Mouse (Mus musculus) R1 (cell line): ENCODE measurements around the gene Osbpl7.
A peak's percentile ranks its signal among the peaks of the same experiment; 100 is the strongest.

Experiments
- DNase-seq: peaks from one replicate; pipeline ENCODE4 v3.0.0-alpha.2; 2018; ENCODE audit warnings: low read depth, low spot score

The Osbpl7 gene

GRCm38 (mm10) chr11:97083401-97084140, 33.1 kb downstream of the Osbpl7 start:
- DNase-seq: no peak

- DNase-seq: peak; percentile 78
These were observed 34.5 kb downstream of the Osbpl7 start for GRCm38 (mm10) chr11:97084821-97085505.

GRCm38 (mm10) chr11:97086365-97086764, 35.9 kb downstream of the Osbpl7 start:
- DNase-seq: peak; percentile 32

- DNase-seq: no peak
These were observed 44.2 kb downstream of the Osbpl7 start for GRCm38 (mm10) chr11:97094600-97094999.

GRCm38 (mm10) chr11:97098791-97099190, 48.4 kb downstream of the Osbpl7 start:
- no peak for DNase-seq

- peak; percentile 74 for DNase-seq
These were observed 51.3 kb downstream of the Osbpl7 start for GRCm38 (mm10) chr11:97101722-97102121.

GRCm38 (mm10) chr11:97103163-97104090, 53.0 kb downstream of the Osbpl7 start:
- DNase-seq: no peak

- DNase-seq: no peak
These were observed 53.7 kb downstream of the Osbpl7 start for GRCm38 (mm10) chr11:97104091-97104483.

- DNase-seq: no peak
These were observed 58.5 kb downstream of the Osbpl7 start for GRCm38 (mm10) chr11:97108976-97109375.

- peak; percentile 48 for DNase-seq
These were observed 62.2 kb downstream of the Osbpl7 start for GRCm38 (mm10) chr11:97112519-97113125.

GRCm38 (mm10) chr11:97114671-97115601, 64.5 kb downstream of the Osbpl7 start, which contains the start of gene Tbx21:
Gene Tbx21 (minus strand): TSS chr11:97115331.
- DNase-seq: peak; percentile 79

- DNase-seq: no peak
These were observed 65.4 kb downstream of the Osbpl7 start for GRCm38 (mm10) chr11:97115797-97116196.
